Mouse (Mus musculus) kidney, embryonic 14.5 days (tissue): ENCODE results near the gene Sycp2. TPM values are rescaled to one million over a fixed set of nuclear protein-coding genes. Genes with fewer than 3 reads are reported as not detected.
A peak's percentile ranks its signal among the peaks of the same experiment; 100 is the strongest.
"Not testable (repeated sequence)": the region's sequence is repeated elsewhere in the genome, so short reads cannot be mapped to it uniquely, and the experiment has no call there.

ENCODE experiments used
- ATAC-seq: fragments of 200-750 bp; cut with Nextera tagmentation; 2 replicates; pipeline ENCODE4 v1.8.0; 2017; ENCODE audit warnings: moderate number of reproducible peaks, mild to moderate bottlenecking, moderate TSS enrichment, moderate library complexity; ENCODE audit not compliant: low FRiP score, low TSS enrichment
- H3K27ac ChIP-seq: fragments of 300-500 bp; sonication (generic); 2 replicates; pipeline ENCODE4 v1.5.1; 2014; ENCODE audit warnings: low read depth, mild to moderate bottlenecking, low read length, moderate library complexity, mixed read lengths
- H3K27me3 ChIP-seq: fragments of 300-500 bp; sonication (generic); 2 replicates; pipeline ENCODE4 v1.6.1; 2014; ENCODE audit warnings: mild to moderate bottlenecking, low read length; ENCODE audit not compliant: control insufficient read depth, insufficient read depth
- H3K36me3 ChIP-seq: fragments of 300-500 bp; sonication (generic); 2 replicates; pipeline ENCODE4 v1.6.1; 2014; ENCODE audit warnings: low read length, mixed read lengths; ENCODE audit not compliant: control insufficient read depth, insufficient read depth
- H3K4me1 ChIP-seq: fragments of 300-500 bp; sonication (generic); 2 replicates; pipeline ENCODE4 v1.6.1; 2014; ENCODE audit warnings: low read length, mixed read lengths; ENCODE audit not compliant: control insufficient read depth, insufficient read depth
- H3K4me2 ChIP-seq: fragments of 300-500 bp; sonication (generic); replicated peaks from 2 replicates; pipeline ENCODE4 v1.6.1; 2014; ENCODE audit warnings: low read depth, mild to moderate bottlenecking, low read length
- H3K4me3 ChIP-seq: fragments of 300-500 bp; sonication (generic); 2 replicates; pipeline ENCODE4 v1.5.1; 2014; ENCODE audit warnings: mild to moderate bottlenecking, low read length
- H3K9ac ChIP-seq: fragments of 300-500 bp; sonication (generic); 2 replicates; pipeline ENCODE4 v1.6.1; 2014; ENCODE audit warnings: low read depth, mild to moderate bottlenecking, low read length, moderate library complexity
- H3K9me3 ChIP-seq: fragments of 300-500 bp; sonication (generic); 2 replicates; pipeline ENCODE4 v1.6.1; 2016; ENCODE audit warnings: low read length; ENCODE audit not compliant: control insufficient read depth
- WGBS: fragments of 180-500 bp; shearing (Covaris S2); extraction: QIAGEN DNeasy Blood & Tissue Kit; methylation state at CpG from one replicate; pipeline ENCODE4 v1.1.7; 2014; 5-methylcytosine and 5-hydroxymethylcytosine counted together
- polyA plus RNA-seq: library from polyadenylated mRNA; unstranded; fragments of >200 nt; fragmentation: Nextera tagmentation; extraction: Ambion mirVana; gene quantifications from 2 replicates; pipeline ENCODE4 v1.2.1, GENCODE M21; 2014

The Sycp2 gene
- polyA plus RNA-seq, 1 experiment from 2014 or later, result not detected

- no peak overlapping the region for H3K27ac ChIP-seq
- no peaks in the 10 kb centered on the region for H3K27me3 ChIP-seq
- H3K36me3 ChIP-seq, result no peaks in the 10 kb centered on the region
- peaks cover 9% of the 10 kb centered on the region; the same call in 1 of the 2 replicates for H3K4me1 ChIP-seq
- no peak overlapping the region for H3K4me2 ChIP-seq
- no peak for ATAC-seq
- 56% methylated on average over 1 of the region's 1 CpGs for WGBS
- peaks cover 7% of the 10 kb centered on the region for H3K9me3 ChIP-seq
- no peak overlapping the region for H3K9ac ChIP-seq
- no peak overlapping the region for H3K4me3 ChIP-seq
These were observed 1.5 kb upstream of the Sycp2 start for GRCm38 (mm10) chr2:178409024-178409423.

- no peaks in the 10 kb centered on the region for H3K27me3 ChIP-seq
These were observed 64.9 kb downstream of the Sycp2 start for GRCm38 (mm10) chr2:178342597-178342996.

GRCm38 (mm10) chr2:178342105-178342504 is 65.4 kb downstream of the Sycp2 start:
- H3K4me3 ChIP-seq, H3K9me3 ChIP-seq, H3K27me3 ChIP-seq, H3K27ac ChIP-seq, H3K4me1 ChIP-seq, ATAC-seq, H3K9ac ChIP-seq, H3K36me3 ChIP-seq, H3K4me2 ChIP-seq: not testable (repeated sequence)

More at GRCm38 (mm10) chr2:178342597-178342996, 64.9 kb downstream of the Sycp2 start:
- no peak for ATAC-seq
- Histone ChIP-seq H3K9me3 (no peaks in the 10 kb centered on the region), H3K36me3 (no peaks in the 10 kb centered on the region), H3K9ac (no peak overlapping the region), H3K27ac (no peak overlapping the region), H3K4me1 (no peaks in the 10 kb centered on the region), H3K4me2 (no peak overlapping the region), H3K4me3 (no peak overlapping the region)
- WGBS, result 61% methylated on average over 4 of the region's 4 CpGs

GRCm38 (mm10) chr2:178339044-178339443 is 68.4 kb downstream of the Sycp2 start:
- Histone ChIP-seq H3K27ac (no peak overlapping the region), H3K4me1 (no peaks in the 10 kb centered on the region), H3K27me3 (no peaks in the 10 kb centered on the region), H3K4me3 (no peak overlapping the region), H3K4me2 (no peak overlapping the region), H3K36me3 (no peaks in the 10 kb centered on the region), H3K9ac (no peak overlapping the region), H3K9me3 (no peaks in the 10 kb centered on the region)
- 2% methylated on average over 2 of the region's 2 CpGs for WGBS
- ATAC-seq, result no peak

- no peak overlapping the region for H3K4me2 ChIP-seq
- no peak for ATAC-seq
- 49% methylated on average over 1 of the region's 1 CpGs for WGBS
- H3K9ac ChIP-seq, result no peak overlapping the region
- H3K27ac ChIP-seq, result no peak overlapping the region
- H3K9me3 ChIP-seq, result no peaks in the 10 kb centered on the region
- H3K36me3 ChIP-seq, result no peaks in the 10 kb centered on the region
- H3K4me3 ChIP-seq, result no peak overlapping the region
- H3K27me3 ChIP-seq, result no peaks in the 10 kb centered on the region
- no peaks in the 10 kb centered on the region for H3K4me1 ChIP-seq
These were observed 69.6 kb downstream of the Sycp2 start for GRCm38 (mm10) chr2:178337878-178338277.

- Histone ChIP-seq H3K27me3 (no peaks in the 10 kb centered on the region), H3K4me3 (no peak overlapping the region), H3K36me3 (no peaks in the 10 kb centered on the region), H3K9ac (no peak overlapping the region), H3K4me2 (no peak overlapping the region), H3K27ac (no peak overlapping the region), H3K9me3 (no peaks in the 10 kb centered on the region), H3K4me1 (0 out of 2 replicates have a peak, but pooled peaks cover 7% of the 10 kb centered on the region)
- WGBS, result 59% methylated on average over 1 of the region's 1 CpGs
- ATAC-seq, result no peak
These were observed 77.5 kb downstream of the Sycp2 start for GRCm38 (mm10) chr2:178329986-178330385.

GRCm38 (mm10) chr2:178329551-178329950 is 77.9 kb downstream of the Sycp2 start:
- Histone ChIP-seq H3K4me1 (0 out of 2 replicates have a peak, but pooled peaks cover 7% of the 10 kb centered on the region), H3K36me3 (no peaks in the 10 kb centered on the region), H3K4me3 (no peak overlapping the region), H3K27me3 (no peaks in the 10 kb centered on the region), H3K4me2 (no peak overlapping the region), H3K9ac (no peak overlapping the region), H3K27ac (no peak overlapping the region), H3K9me3 (no peaks in the 10 kb centered on the region)
- ATAC-seq, result no peak
- WGBS, result 93% methylated on average over 5 of the region's 5 CpGs

GRCm38 (mm10) chr2:178327466-178328040 is 79.9 kb downstream of the Sycp2 start:
- H3K27ac ChIP-seq, result no peak overlapping the region
- H3K4me2 ChIP-seq, result no peak overlapping the region
- no peak overlapping the region for H3K9ac ChIP-seq
- no peaks in the 10 kb centered on the region for H3K9me3 ChIP-seq
- ATAC-seq, result peak; percentile 97
- H3K4me3 ChIP-seq, result no peak overlapping the region
- no peaks in the 10 kb centered on the region for H3K27me3 ChIP-seq
- no peaks in the 10 kb centered on the region for H3K36me3 ChIP-seq
- 18% methylated on average over 12 of the region's 12 CpGs for WGBS
- 0 out of 2 replicates have a peak, but pooled peaks cover 7% of the 10 kb centered on the region for H3K4me1 ChIP-seq

- Histone ChIP-seq H3K9ac (no peak overlapping the region), H3K9me3 (no peaks in the 10 kb centered on the region), H3K4me2 (no peak overlapping the region; the same call in 1 of the 2 replicates), H3K36me3 (no peaks in the 10 kb centered on the region), H3K27ac (no peak overlapping the region), H3K4me1 (0 out of 2 replicates have a peak, but pooled peaks cover 7% of the 10 kb centered on the region), H3K4me3 (no peak overlapping the region), H3K27me3 (no peaks in the 10 kb centered on the region)
- no peak for ATAC-seq
- whole genome bisulfite sequencing, result 20% methylated on average over 5 of the region's 5 CpGs
These were observed 80.6 kb downstream of the Sycp2 start for GRCm38 (mm10) chr2:178326750-178327465.
